Mouse (Mus musculus): ENCODE data around the gene Gm10666. TPM values are rescaled to one million over a fixed set of nuclear protein-coding genes. Genes with fewer than 3 reads are reported as not detected.
"Not testable (repeated sequence)": the region's sequence is repeated elsewhere in the genome, so short reads cannot be mapped to it uniquely, and the experiment has no call there.

Gm10666 gene
- not detected in 2 replicates for polyA plus RNA-seq (2016; fragmentation: Nextera tagmentation; extraction: Ambion mirVana)

DNA sequence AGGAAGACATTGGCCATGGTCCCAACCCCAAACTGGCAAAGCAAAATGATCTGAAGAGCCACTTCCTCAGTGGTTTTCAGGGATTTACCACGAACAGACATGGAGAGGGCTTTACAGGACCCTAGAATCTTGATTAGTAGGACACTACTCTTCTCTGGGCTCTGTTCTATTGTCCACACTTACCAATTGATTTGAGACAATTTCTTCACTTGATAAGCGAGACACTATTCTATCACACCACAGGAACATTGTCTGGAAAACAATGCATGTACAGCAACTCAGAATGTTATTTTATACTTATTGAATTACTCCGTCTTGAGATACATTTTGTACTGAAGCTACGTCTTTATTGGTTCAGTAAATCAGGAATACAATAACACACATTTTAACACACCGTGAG lies at the start of gene Gm10666:
TSS of gene Gm10666 (minus strand) at position 101 of the 400 bp plus-strand sequence.
- not testable (repeated sequence) for H3K27ac ChIP-seq; H3K9me3 ChIP-seq (replicated peaks); H3K4me1 ChIP-seq; H3K9ac ChIP-seq; H3K27me3 ChIP-seq; H3K4me3 ChIP-seq; ATAC-seq (ENCODE audit: low FRiP score); H3K36me3 ChIP-seq; H3K4me2 ChIP-seq (replicated peaks)
- no CpG with 5 or more reads among the region's 5 CpGs for WGBS

DNA sequence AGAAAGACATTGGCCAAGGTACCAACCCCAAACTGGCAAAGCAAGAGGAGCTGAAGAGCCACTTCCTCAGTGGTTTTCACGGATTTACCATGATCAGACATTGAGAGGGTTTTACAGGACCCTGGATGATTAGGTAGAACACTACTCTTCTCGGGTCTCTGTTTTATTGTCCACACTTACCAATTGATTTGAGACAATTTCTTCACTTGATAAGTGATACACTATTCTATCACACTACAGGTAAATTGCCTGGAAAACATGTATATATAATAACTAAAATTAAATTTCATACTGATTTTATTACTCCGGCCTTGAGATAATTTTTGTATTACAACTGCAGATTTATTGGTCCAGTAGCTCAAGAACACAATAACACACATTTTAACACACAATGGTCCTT lies 29.4 kb upstream of the Gm10666 start, which contains the start of gene Vmn1r142:
TSS of gene Vmn1r142 (minus strand) at position 101 of the 400 bp plus-strand sequence.
- H3K36me3 ChIP-seq; H3K4me3 ChIP-seq; H3K4me2 ChIP-seq (replicated peaks); H3K9ac ChIP-seq; H3K27ac ChIP-seq; H3K4me1 ChIP-seq; ATAC-seq (ENCODE audit: low FRiP score); H3K27me3 ChIP-seq; H3K9me3 ChIP-seq (replicated peaks): not testable (repeated sequence)
- WGBS: no CpG with 5 or more reads among the region's 3 CpGs

DNA sequence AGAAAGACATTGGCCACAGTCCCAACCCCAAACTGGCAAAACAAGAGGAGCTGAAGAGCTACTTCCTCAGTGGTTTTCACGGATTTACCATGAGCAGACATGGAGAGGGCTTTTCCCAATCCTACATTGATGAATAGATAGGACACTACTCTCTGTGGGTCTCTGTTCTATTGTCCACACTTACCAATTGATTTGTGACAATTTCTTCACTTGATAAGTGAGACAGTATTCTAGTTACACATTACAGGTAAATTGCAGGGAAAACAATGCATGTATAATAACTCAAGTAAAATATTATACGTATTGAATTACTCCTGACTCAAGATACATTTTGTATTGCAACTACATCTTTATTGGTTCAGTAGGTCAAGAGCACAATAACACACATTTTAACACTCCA lies 16.4 kb downstream of the Gm10666 start, which contains the start of gene Gm16451:
TSS of gene Gm16451 (minus strand) at position 101 of the 400 bp plus-strand sequence.
- H3K4me1 ChIP-seq; H3K9ac ChIP-seq; H3K27me3 ChIP-seq; H3K36me3 ChIP-seq; H3K4me3 ChIP-seq; H3K27ac ChIP-seq; ATAC-seq (ENCODE audit: low FRiP score); H3K9me3 ChIP-seq (replicated peaks); H3K4me2 ChIP-seq (replicated peaks): not testable (repeated sequence)
- WGBS: no CpG with 5 or more reads among the region's 2 CpGs

Other genes starting within 250 kb of the Gm10666 start
- gene Gm5891, start 213.4 kb downstream of the Gm10666 start, polyA plus RNA-seq (2016; fragmentation: Nextera tagmentation; extraction: Ambion mirVana): not detected in 2 replicates
- gene Vmn1r137, start 140.2 kb downstream of the Gm10666 start, polyA plus RNA-seq (2016; fragmentation: Nextera tagmentation; extraction: Ambion mirVana): not detected in 2 replicates
- gene Vmn1r138, start 105.8 kb downstream of the Gm10666 start, polyA plus RNA-seq (2016; fragmentation: Nextera tagmentation; extraction: Ambion mirVana): not detected in 2 replicates
- gene Gm6176, start 78.4 kb downstream of the Gm10666 start, polyA plus RNA-seq (2016; fragmentation: Nextera tagmentation; extraction: Ambion mirVana): not detected in 2 replicates
- not detected in 2 replicates for gene Vmn1r139, start 65.7 kb downstream of the Gm10666 start, polyA plus RNA-seq (2016; fragmentation: Nextera tagmentation; extraction: Ambion mirVana)
- not detected in 2 replicates for gene Gm16451, start 16.5 kb downstream of the Gm10666 start, polyA plus RNA-seq (2016; fragmentation: Nextera tagmentation; extraction: Ambion mirVana)
- not detected in 2 replicates for gene Vmn1r142, start 29.3 kb upstream of the Gm10666 start, polyA plus RNA-seq (2016; fragmentation: Nextera tagmentation; extraction: Ambion mirVana)
- gene Vmn1r143, start 54.6 kb upstream of the Gm10666 start, polyA plus RNA-seq (2016; fragmentation: Nextera tagmentation; extraction: Ambion mirVana): not detected in 2 replicates
- not detected in 2 replicates for gene Gm8653, start 66.5 kb upstream of the Gm10666 start, polyA plus RNA-seq (2016; fragmentation: Nextera tagmentation; extraction: Ambion mirVana)
- not detected in 2 replicates for gene Gm8453, start 94.7 kb upstream of the Gm10666 start, polyA plus RNA-seq (2016; fragmentation: Nextera tagmentation; extraction: Ambion mirVana)
- not detected in 2 replicates for gene Gm4187, start 195.0 kb upstream of the Gm10666 start, polyA plus RNA-seq (2016; fragmentation: Nextera tagmentation; extraction: Ambion mirVana)
- not detected in 2 replicates for gene Gm8660, start 236.3 kb upstream of the Gm10666 start, polyA plus RNA-seq (2016; fragmentation: Nextera tagmentation; extraction: Ambion mirVana)